Mouse (Mus musculus) embryonic facial prominence, embryonic 12.5 days (tissue): ENCODE measurements at regions not wholly inside any gene's neighbourhood (a gene's known extent, or its start where the extent isn't known, plus 50 kb on each side); places are given as distances from the start of the nearest gene placed in this dataset.
"Not testable (repeated sequence)": the region's sequence is repeated elsewhere in the genome, so short reads cannot be mapped to it uniquely, and the experiment has no call there.

Experiments used
- ATAC-seq: fragments of 200-750 bp; cut with Nextera tagmentation; 2 replicates; pipeline ENCODE4 v1.8.0; 2017; ENCODE audit not compliant: insufficient number of reproducible peaks, insufficient read depth, low FRiP score, low TSS enrichment
- H3K27ac ChIP-seq: fragments of 300-500 bp; sonication (generic); 2 replicates; pipeline ENCODE4 v1.5.1; 2016; ENCODE audit warnings: mild to moderate bottlenecking
- H3K27me3 ChIP-seq: fragments of 300-500 bp; sonication (generic); 2 replicates; pipeline ENCODE4 v1.6.1; 2016; ENCODE audit warnings: mild to moderate bottlenecking, moderate library complexity
- H3K36me3 ChIP-seq: fragments of 300-500 bp; sonication (generic); 2 replicates; pipeline ENCODE4 v1.6.1; 2016; ENCODE audit warnings: mild to moderate bottlenecking
- H3K4me1 ChIP-seq: fragments of 300-500 bp; sonication (generic); 2 replicates; pipeline ENCODE4 v1.6.1; 2016
- H3K4me2 ChIP-seq: fragments of 300-500 bp; sonication (generic); replicated peaks from 2 replicates; pipeline ENCODE4 v1.6.1; 2016; ENCODE audit warnings: mild to moderate bottlenecking, moderate library complexity
- H3K4me3 ChIP-seq: fragments of 300-500 bp; sonication (generic); 2 replicates; pipeline ENCODE4 v1.5.1; 2016; ENCODE audit warnings: mild to moderate bottlenecking
- H3K9ac ChIP-seq: fragments of 300-500 bp; sonication (generic); 2 replicates; pipeline ENCODE4 v1.6.1; 2016; ENCODE audit warnings: mild to moderate bottlenecking, moderate library complexity
- H3K9me3 ChIP-seq: fragments of 300-500 bp; sonication (generic); 2 replicates; pipeline ENCODE4 v1.6.1; 2016; ENCODE audit warnings: mild to moderate bottlenecking, moderate library complexity
- WGBS: fragments of 180-500 bp; shearing (Covaris S2); methylation state at CpG from one replicate; pipeline ENCODE4 v1.1.7; 2016; 5-methylcytosine and 5-hydroxymethylcytosine counted together

- WGBS: 77% methylated on average over 2 of the region's 2 CpGs
- no peaks in the 10 kb centered on the region for H3K4me1 ChIP-seq
- H3K36me3 ChIP-seq: no peaks in the 10 kb centered on the region
- ATAC-seq: no peak
- no peaks in the 10 kb centered on the region for H3K9me3 ChIP-seq
- no peak overlapping the region for H3K27ac ChIP-seq
- H3K4me3 ChIP-seq: no peak overlapping the region
- H3K9ac ChIP-seq: no peak overlapping the region
- no peaks in the 10 kb centered on the region for H3K27me3 ChIP-seq
- H3K4me2 ChIP-seq: no peak overlapping the region
These were observed 149.3 kb upstream of the Kctd3 start for GRCm38 (mm10) chr1:189156906-189157305.

DNA sequence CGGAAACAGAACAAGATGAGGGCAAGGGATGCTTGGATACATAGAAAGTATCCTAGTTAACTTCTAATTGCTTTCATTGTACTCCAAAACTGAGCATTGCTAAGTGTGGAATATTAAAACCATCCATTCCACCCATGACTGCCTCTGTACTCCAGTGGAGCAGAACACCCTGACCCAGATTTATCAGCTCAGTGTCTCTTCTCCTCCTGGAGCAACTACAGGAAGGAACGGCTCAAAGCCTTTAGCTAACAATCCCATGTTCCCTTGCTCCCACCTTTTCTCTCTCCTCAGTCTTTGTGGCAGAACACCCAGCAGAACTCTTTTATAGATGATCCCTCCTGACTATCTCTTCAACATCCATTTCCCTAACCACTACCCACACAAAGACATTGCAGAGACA is 146.7 kb upstream of the Kctd3 start:
- H3K27me3 ChIP-seq: no peaks in the 10 kb centered on the region
- no peaks in the 10 kb centered on the region for H3K4me1 ChIP-seq
- H3K9me3 ChIP-seq: no peaks in the 10 kb centered on the region
- ATAC-seq: no peak
- H3K9ac ChIP-seq: no peak overlapping the region
- H3K36me3 ChIP-seq: no peaks in the 10 kb centered on the region
- no peak overlapping the region for H3K4me2 ChIP-seq
- WGBS: 85% methylated on average over 2 of the region's 2 CpGs
- no peak overlapping the region for H3K4me3 ChIP-seq
- H3K27ac ChIP-seq: no peak overlapping the region

- Histone ChIP-seq H3K4me1 (no peaks in the 10 kb centered on the region), H3K4me2 (no peak overlapping the region), H3K9ac (no peak overlapping the region), H3K27me3 (no peaks in the 10 kb centered on the region), H3K4me3 (no peak overlapping the region), H3K36me3 (no peaks in the 10 kb centered on the region), H3K9me3 (no peaks in the 10 kb centered on the region), H3K27ac (no peak overlapping the region)
- 86% methylated on average over 10 of the region's 10 CpGs for WGBS
- no peak for ATAC-seq
These were observed 145.5 kb upstream of the Kctd3 start for GRCm38 (mm10) chr1:189153150-189153549.

GRCm38 (mm10) chr1:189142982-189143451 is 135.4 kb upstream of the Kctd3 start:
- Histone ChIP-seq H3K4me1 (no peaks in the 10 kb centered on the region; the same call in 1 of the 2 replicates), H3K9ac (no peak overlapping the region), H3K4me3 (no peak overlapping the region), H3K27me3 (no peaks in the 10 kb centered on the region), H3K27ac (no peak overlapping the region), H3K36me3 (no peaks in the 10 kb centered on the region), H3K4me2 (0 out of 2 replicates have a peak overlapping the region, but pooled peaks have one; percentile 11), H3K9me3 (no peaks in the 10 kb centered on the region)
- ATAC-seq: 0 out of 2 replicates have a peak, but pooled peaks have one; percentile 22
- WGBS: 38% methylated on average over 9 of the region's 9 CpGs

GRCm38 (mm10) chr1:189142551-189142950 is 134.9 kb upstream of the Kctd3 start:
- Histone ChIP-seq H3K36me3 (no peaks in the 10 kb centered on the region), H3K4me2 (0 out of 2 replicates have a peak overlapping the region, but pooled peaks have one; percentile 11), H3K9ac (no peak overlapping the region), H3K27ac (no peak overlapping the region), H3K9me3 (no peaks in the 10 kb centered on the region), H3K4me3 (no peak overlapping the region), H3K27me3 (no peaks in the 10 kb centered on the region), H3K4me1 (no peaks in the 10 kb centered on the region; the same call in 1 of the 2 replicates)
- ATAC-seq: no peak
- WGBS: 58% methylated on average over 7 of the region's 7 CpGs

- 81% methylated on average over 9 of the region's 9 CpGs for WGBS
- no peak overlapping the region for H3K9ac ChIP-seq
- H3K4me3 ChIP-seq: no peak overlapping the region
- no peaks in the 10 kb centered on the region for H3K27me3 ChIP-seq
- no peaks in the 10 kb centered on the region; the same call in 1 of the 2 replicates for H3K4me1 ChIP-seq
- H3K27ac ChIP-seq: no peak overlapping the region
- no peak for ATAC-seq
- H3K9me3 ChIP-seq: no peaks in the 10 kb centered on the region
- H3K36me3 ChIP-seq: no peaks in the 10 kb centered on the region
- H3K4me2 ChIP-seq: no peak overlapping the region
These were observed 134.1 kb upstream of the Kctd3 start for GRCm38 (mm10) chr1:189141694-189142093.

DNA sequence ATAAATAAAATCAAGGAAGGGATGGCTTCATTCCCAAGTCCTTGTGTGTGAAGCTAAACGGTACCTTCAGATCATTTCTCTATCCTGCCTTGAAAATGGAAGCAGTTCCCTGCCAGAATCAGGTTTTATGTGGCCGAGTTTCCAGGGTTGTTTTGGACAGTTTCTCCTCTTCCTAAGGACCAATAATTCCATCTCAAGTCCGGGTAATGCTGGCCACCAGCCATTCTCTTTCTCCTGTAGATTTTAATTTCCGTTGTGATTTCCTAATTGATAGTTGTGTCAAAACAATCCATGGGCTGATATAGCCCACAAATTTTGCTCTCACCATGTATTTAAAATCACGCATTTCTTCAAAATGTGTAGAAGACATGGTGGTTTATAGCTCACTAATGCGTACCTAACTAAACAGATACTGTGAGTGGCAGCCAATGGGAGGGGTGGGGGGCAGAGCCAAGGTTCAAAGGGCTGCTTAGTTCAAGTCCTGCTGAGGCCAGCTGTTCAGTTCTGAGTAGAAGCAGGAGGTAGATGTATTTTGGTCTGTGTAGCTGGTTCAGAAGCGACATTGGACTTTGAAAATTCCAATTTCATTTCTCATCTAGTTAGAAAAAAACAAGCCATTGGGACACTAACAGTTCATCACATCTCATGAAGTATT is 129.2 kb upstream of the Kctd3 start:
- no peaks in the 10 kb centered on the region for H3K27me3 ChIP-seq
- 87% methylated on average over 7 of the region's 7 CpGs for WGBS
- H3K9me3 ChIP-seq: no peaks in the 10 kb centered on the region
- no peak overlapping the region for H3K4me3 ChIP-seq
- H3K9ac ChIP-seq: no peak overlapping the region
- H3K27ac ChIP-seq: no peak overlapping the region
- no peak for ATAC-seq
- H3K36me3 ChIP-seq: no peaks in the 10 kb centered on the region
- H3K4me2 ChIP-seq: no peak overlapping the region
- no peaks in the 10 kb centered on the region for H3K4me1 ChIP-seq

DNA sequence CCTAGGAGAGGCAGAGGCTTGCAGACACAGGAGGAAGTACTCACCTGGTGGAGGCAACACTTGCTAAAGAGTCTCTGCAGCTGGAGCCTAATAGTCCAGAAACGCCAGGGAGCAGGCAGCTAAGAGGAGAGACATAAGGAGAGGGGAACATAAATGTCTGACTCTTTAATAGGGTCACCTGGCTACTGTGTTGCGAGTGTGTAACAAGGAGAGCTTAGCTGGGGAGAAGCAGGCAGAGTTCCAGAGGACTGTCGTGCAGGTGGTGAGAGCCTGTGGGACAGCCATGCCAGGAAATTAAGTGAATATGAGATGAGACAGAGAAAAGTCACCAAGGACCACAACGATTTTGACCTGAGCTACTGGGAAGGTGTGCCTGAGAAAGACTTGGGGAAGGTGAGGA is 128.2 kb upstream of the Kctd3 start:
- no peak overlapping the region for H3K4me3 ChIP-seq
- no peak overlapping the region for H3K27ac ChIP-seq
- no peak for ATAC-seq
- no peaks in the 10 kb centered on the region for H3K27me3 ChIP-seq
- H3K36me3 ChIP-seq: no peaks in the 10 kb centered on the region
- no peaks in the 10 kb centered on the region for H3K4me1 ChIP-seq
- no peak overlapping the region for H3K9ac ChIP-seq
- no peaks in the 10 kb centered on the region for H3K9me3 ChIP-seq
- H3K4me2 ChIP-seq: no peak overlapping the region
- WGBS: 73% methylated on average over 4 of the region's 4 CpGs

GRCm38 (mm10) chr1:189128706-189129105 is 121.1 kb upstream of the Kctd3 start:
- no peak for ATAC-seq
- Histone ChIP-seq H3K4me2 (no peak overlapping the region), H3K4me3 (no peak overlapping the region), H3K9me3 (no peaks in the 10 kb centered on the region), H3K27me3 (no peaks in the 10 kb centered on the region), H3K27ac (no peak overlapping the region), H3K36me3 (no peaks in the 10 kb centered on the region), H3K9ac (no peak overlapping the region), H3K4me1 (no peaks in the 10 kb centered on the region)
- 87% methylated on average over 2 of the region's 2 CpGs for WGBS

GRCm38 (mm10) chr1:189128246-189128645 is 120.6 kb upstream of the Kctd3 start:
- not testable (repeated sequence) for H3K36me3 ChIP-seq, H3K27ac ChIP-seq, H3K4me3 ChIP-seq, H3K4me2 ChIP-seq, H3K4me1 ChIP-seq, H3K9me3 ChIP-seq, H3K9ac ChIP-seq, ATAC-seq, H3K27me3 ChIP-seq
- WGBS: 71% methylated on average over 5 of the region's 5 CpGs

GRCm38 (mm10) chr1:189127367-189127766 is 119.7 kb upstream of the Kctd3 start:
- ATAC-seq: no peak
- Histone ChIP-seq H3K9ac (no peak overlapping the region), H3K27ac (no peak overlapping the region)

DNA sequence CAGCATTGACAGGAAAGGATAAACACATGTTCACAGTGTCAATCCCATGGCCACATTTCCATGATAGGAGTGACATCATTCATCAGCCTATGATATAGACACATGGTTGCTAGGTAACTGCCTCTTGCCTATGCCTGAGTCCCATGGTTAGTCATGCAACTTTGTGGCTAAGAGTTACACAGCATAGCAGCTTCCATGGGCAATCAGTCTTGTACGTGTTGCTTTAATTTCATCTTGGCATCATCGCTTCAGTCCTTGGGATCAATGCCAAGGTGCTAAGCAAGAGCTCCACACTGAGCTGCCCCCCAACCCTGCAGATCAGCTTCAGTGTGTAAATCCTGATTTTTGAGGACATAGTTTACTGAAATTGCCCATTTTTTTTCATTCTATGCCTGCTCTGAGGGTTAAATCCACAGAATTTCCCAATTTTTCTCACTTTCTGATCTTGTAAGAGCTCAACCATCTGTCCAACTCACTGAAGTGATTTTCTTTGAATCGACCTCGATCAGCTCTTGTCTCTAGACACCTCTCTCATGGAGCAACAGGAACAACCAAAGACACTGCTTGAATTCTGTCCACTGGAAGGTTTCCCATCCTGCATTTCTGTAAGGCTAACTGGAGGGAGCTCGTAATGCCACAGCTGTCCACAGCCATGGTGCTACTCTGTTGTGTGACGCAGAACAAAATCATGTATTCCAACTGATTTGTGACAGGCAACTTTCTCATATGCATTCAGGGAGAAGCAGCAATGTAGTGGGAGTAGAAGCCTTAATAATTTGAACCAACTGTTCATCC is 112.5 kb upstream of the Kctd3 start:
- ATAC-seq: no peak
- Histone ChIP-seq H3K4me3 (no peak overlapping the region), H3K9ac (no peak overlapping the region), H3K4me1 (no peaks in the 10 kb centered on the region), H3K27me3 (no peaks in the 10 kb centered on the region), H3K36me3 (no peaks in the 10 kb centered on the region), H3K27ac (no peak overlapping the region), H3K4me2 (no peak overlapping the region), H3K9me3 (no peaks in the 10 kb centered on the region)
- 84% methylated on average over 6 of the region's 6 CpGs for WGBS

More at GRCm38 (mm10) chr1:189127367-189127766, 119.7 kb upstream of the Kctd3 start:
- 27% methylated on average over 5 of the region's 5 CpGs for WGBS
- no peak overlapping the region for H3K4me2 ChIP-seq
- no peaks in the 10 kb centered on the region for H3K27me3 ChIP-seq
- H3K36me3 ChIP-seq: no peaks in the 10 kb centered on the region
- no peaks in the 10 kb centered on the region for H3K9me3 ChIP-seq
- no peak overlapping the region for H3K4me3 ChIP-seq
- H3K4me1 ChIP-seq: no peaks in the 10 kb centered on the region
